Mouse (Mus musculus): Measurements from ENCODE around the gene Atp2b2. TPM values are rescaled to one million over a fixed set of nuclear protein-coding genes. Genes with fewer than 3 reads are reported as not detected.
"Not testable (repeated sequence)": the region's sequence is repeated elsewhere in the genome, so short reads cannot be mapped to it uniquely, and the experiment has no call there.

The Atp2b2 gene
- total and polyA plus RNA-seq, 2 experiments, result 1.0 to 1.1 TPM

DNA sequence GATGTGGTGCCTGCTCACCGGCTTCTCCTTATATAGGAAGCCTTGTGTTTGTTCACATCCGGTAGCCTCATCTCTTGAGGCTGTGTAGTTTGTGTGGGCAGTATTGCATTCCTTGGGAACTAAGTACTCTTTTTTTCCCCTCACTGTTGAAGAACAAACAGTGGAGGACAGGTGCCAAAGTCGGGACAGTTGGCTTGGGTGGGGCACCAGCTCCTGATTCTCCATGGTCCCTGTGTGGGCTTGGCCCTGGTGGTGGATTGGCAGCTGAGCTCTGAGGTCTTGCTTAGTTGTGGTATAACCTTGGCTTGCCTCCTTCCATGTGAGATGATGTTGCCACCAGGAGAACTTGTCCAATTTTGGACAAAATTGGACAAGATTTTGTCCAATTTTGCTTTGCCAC lies 322.5 kb downstream of the Atp2b2 start, which contains the start of gene Ghrl:
Gene Ghrl, minus strand, starts transcription at position 3 of the 400 bp plus-strand sequence.
- Histone ChIP-seq H3K36me3 (ENCODE audit: control insufficient read depth, insufficient read depth, low read length) (peaks cover 15% of the 10 kb centered on the region), H3K4me3 (ENCODE audit: insufficient read depth, low read depth, low read length) (no peak within 1 kb of the TSS), H3K79me2 (ENCODE audit: control insufficient read depth, insufficient read depth, low read length) (no peaks in the 10 kb centered on the region), H3K27ac (replicated peaks; ENCODE audit: insufficient read depth, low read depth, low read length) (no peak within 1 kb of the TSS), H3K4me1 (ENCODE audit: control insufficient read depth, insufficient read depth, low read length) (no peaks in the 10 kb centered on the region), H3K27me3 (ENCODE audit: control insufficient read depth, insufficient read depth, low read length) (no peaks in the 10 kb centered on the region), H3K9ac (ENCODE audit: low read depth, low read length) (no peak within 1 kb of the TSS)
- TF ChIP-seq CTCF (IDR thresholded peaks at IDR 0.05; ENCODE audit: low read depth, low read length) (no peak), POLR2A (IDR thresholded peaks at IDR 0.05; ENCODE audit: extremely low read depth, insufficient read depth, low read length) (no peak)
- whole genome bisulfite sequencing, result 75% methylated on average over 3 of the region's 3 CpGs
- DNase-seq (ENCODE audit: extremely low read depth, low read depth, low spot score), result no peak

DNA sequence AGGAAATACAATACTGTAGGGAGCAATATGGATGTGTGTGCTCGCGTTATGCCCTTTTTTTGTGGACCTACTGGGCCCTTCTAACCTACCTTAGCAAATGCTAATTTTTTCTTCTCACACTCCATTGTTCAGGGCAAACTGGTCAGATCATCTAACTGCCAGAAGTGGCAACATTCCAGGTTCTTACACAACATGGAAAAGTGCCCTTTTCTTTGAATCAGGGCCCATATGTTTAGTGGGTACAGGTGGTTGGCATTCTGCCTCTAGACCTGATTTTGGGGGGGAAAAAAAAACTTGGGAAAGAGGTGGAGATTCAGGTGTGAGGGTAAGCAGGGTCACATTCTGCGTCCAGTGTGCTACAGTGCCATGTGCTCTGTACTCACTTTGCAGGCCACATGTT lies 324.9 kb downstream of the Atp2b2 start:
- TF ChIP-seq POLR2A (IDR thresholded peaks at IDR 0.05; ENCODE audit: extremely low read depth, insufficient read depth, low read length) (no peak), CTCF (IDR thresholded peaks at IDR 0.05; ENCODE audit: low read depth, low read length) (no peak)
- WGBS, result 66% methylated on average over 3 of the region's 3 CpGs
- Histone ChIP-seq H3K27me3 (ENCODE audit: control insufficient read depth, insufficient read depth, low read length) (no peaks in the 10 kb centered on the region), H3K27ac (replicated peaks; ENCODE audit: insufficient read depth, low read depth, low read length) (no peak overlapping the region), H3K4me1 (ENCODE audit: control insufficient read depth, insufficient read depth, low read length) (no peaks in the 10 kb centered on the region), H3K36me3 (ENCODE audit: control insufficient read depth, insufficient read depth, low read length) (peaks cover 21% of the 10 kb centered on the region), H3K9ac (ENCODE audit: low read depth, low read length) (no peak overlapping the region), H3K79me2 (ENCODE audit: control insufficient read depth, insufficient read depth, low read length) (no peaks in the 10 kb centered on the region), H3K4me3 (ENCODE audit: insufficient read depth, low read depth, low read length) (no peak overlapping the region)
- DNase-seq (ENCODE audit: extremely low read depth, low read depth, low spot score), result peak; percentile 61

DNA sequence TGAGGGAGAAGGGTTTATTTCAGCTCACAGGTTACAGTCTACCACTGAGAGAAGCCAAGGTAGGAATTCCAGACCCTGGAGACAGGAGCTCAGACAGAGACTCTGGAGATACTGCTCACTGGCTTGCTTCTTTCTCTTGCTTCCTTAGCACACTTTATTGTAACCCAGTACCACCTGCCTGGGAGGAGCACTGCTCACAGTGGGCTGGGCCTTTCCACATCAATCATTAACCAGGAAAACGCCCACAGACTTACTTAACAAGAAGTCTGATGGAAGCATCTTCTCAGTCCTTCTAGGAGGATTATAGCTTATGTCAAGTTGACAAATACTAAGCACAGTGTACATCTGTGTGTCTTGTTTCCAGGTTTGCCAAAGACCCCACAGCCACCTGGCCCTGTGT lies 327.6 kb downstream of the Atp2b2 start:
- 41% methylated on average over 1 of the region's 1 CpGs for WGBS
- H3K27me3 ChIP-seq (ENCODE audit: control insufficient read depth, insufficient read depth, low read length), result no peaks in the 10 kb centered on the region
- no peak overlapping the region for H3K4me3 ChIP-seq (ENCODE audit: insufficient read depth, low read depth, low read length)
- H3K27ac ChIP-seq (replicated peaks; ENCODE audit: insufficient read depth, low read depth, low read length), result no peak overlapping the region
- peak; percentile 50 for DNase-seq (ENCODE audit: extremely low read depth, low read depth, low spot score)
- no peak for TF ChIP-seq POLR2A (IDR thresholded peaks at IDR 0.05; ENCODE audit: extremely low read depth, insufficient read depth, low read length)
- TF ChIP-seq CTCF (IDR thresholded peaks at IDR 0.05; ENCODE audit: low read depth, low read length), result no peak
- H3K79me2 ChIP-seq (ENCODE audit: control insufficient read depth, insufficient read depth, low read length), result no peaks in the 10 kb centered on the region
- no peak overlapping the region for H3K9ac ChIP-seq (ENCODE audit: low read depth, low read length)
- no peaks in the 10 kb centered on the region for H3K4me1 ChIP-seq (ENCODE audit: control insufficient read depth, insufficient read depth, low read length)
- peaks cover 45% of the 10 kb centered on the region for H3K36me3 ChIP-seq (ENCODE audit: control insufficient read depth, insufficient read depth, low read length)

DNA sequence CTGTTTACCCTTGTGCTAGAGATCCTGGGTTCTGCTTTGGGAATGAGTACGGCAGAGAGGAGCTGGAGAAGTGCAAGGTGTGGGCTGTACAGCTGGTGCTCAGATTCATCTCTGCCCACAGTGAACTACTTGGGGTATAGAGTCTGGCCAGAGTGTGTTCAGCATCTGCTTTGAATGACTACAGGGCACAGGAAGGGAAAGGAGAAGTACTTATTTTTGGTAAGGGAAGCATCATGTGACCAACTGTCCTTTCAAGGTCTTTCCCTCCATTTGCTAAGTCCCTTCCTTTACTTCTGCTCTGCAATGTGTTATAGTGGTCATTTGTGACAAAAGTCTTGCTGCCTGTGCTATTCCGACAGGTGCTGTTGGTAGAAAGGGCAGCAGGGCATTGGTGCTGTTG lies 328.1 kb downstream of the Atp2b2 start:
- Histone ChIP-seq H3K4me1 (ENCODE audit: control insufficient read depth, insufficient read depth, low read length) (no peaks in the 10 kb centered on the region), H3K9ac (ENCODE audit: low read depth, low read length) (no peak overlapping the region), H3K4me3 (ENCODE audit: insufficient read depth, low read depth, low read length) (no peak overlapping the region), H3K79me2 (ENCODE audit: control insufficient read depth, insufficient read depth, low read length) (no peaks in the 10 kb centered on the region), H3K27ac (replicated peaks; ENCODE audit: insufficient read depth, low read depth, low read length) (no peak overlapping the region), H3K36me3 (ENCODE audit: control insufficient read depth, insufficient read depth, low read length) (peaks cover 49% of the 10 kb centered on the region), H3K27me3 (ENCODE audit: control insufficient read depth, insufficient read depth, low read length) (no peaks in the 10 kb centered on the region)
- TF ChIP-seq CTCF (IDR thresholded peaks at IDR 0.05; ENCODE audit: low read depth, low read length) (no peak), POLR2A (IDR thresholded peaks at IDR 0.05; ENCODE audit: extremely low read depth, insufficient read depth, low read length) (no peak)
- DNase-seq (ENCODE audit: extremely low read depth, low read depth, low spot score), result peak; percentile 39
- WGBS, result 91% methylated on average over 2 of the region's 2 CpGs

DNA sequence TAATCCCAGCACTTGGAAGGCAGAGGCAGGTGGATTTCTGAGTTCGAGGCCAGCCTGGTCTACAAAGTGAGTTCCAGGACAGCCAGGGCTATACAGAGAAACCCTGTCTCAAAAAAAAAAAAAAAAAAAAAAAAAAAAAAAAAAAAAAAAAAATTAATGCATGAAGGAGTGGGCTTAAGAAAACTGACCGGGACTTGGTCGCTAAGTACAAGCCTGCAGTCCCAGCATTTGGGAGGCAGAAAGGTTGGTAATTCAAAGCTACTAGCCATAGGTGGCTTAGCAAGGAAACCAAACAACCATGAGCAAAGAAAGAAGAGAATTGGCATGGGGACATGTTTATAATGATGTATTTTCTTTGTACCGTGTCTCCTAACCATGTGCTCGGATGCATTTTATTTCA lies 329.0 kb downstream of the Atp2b2 start:
- peaks cover 55% of the 10 kb centered on the region for H3K36me3 ChIP-seq (ENCODE audit: control insufficient read depth, insufficient read depth, low read length)
- WGBS, result 90% methylated on average over 5 of the region's 5 CpGs
- DNase-seq (ENCODE audit: extremely low read depth, low read depth, low spot score); H3K4me3 ChIP-seq (ENCODE audit: insufficient read depth, low read depth, low read length); H3K79me2 ChIP-seq (ENCODE audit: control insufficient read depth, insufficient read depth, low read length); H3K4me1 ChIP-seq (ENCODE audit: control insufficient read depth, insufficient read depth, low read length); H3K27ac ChIP-seq (replicated peaks; ENCODE audit: insufficient read depth, low read depth, low read length); H3K9ac ChIP-seq (ENCODE audit: low read depth, low read length); H3K27me3 ChIP-seq (ENCODE audit: control insufficient read depth, insufficient read depth, low read length): not testable (repeated sequence)

DNA sequence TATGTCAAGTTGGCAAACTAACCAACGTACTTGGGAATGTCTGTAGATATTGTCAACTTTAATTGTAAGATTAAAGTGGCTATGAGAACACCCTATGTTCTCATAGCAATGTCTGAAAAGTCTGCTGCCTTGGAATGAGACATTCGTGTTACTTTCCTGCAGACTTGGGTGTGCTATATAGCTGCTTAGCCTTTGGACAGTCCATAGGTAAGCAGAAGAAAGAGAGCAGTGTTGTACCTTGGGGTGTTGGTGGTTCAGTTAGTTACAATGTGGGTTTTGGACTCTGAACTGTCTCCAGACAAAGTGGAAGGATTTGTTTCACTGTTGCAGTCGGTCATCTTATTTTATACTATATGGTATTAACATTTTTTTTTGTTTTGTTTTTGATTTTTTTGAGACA lies 329.7 kb downstream of the Atp2b2 start:
- no peak overlapping the region for H3K4me3 ChIP-seq (ENCODE audit: insufficient read depth, low read depth, low read length)
- no peaks in the 10 kb centered on the region for H3K79me2 ChIP-seq (ENCODE audit: control insufficient read depth, insufficient read depth, low read length)
- H3K36me3 ChIP-seq (ENCODE audit: control insufficient read depth, insufficient read depth, low read length), result peaks cover 61% of the 10 kb centered on the region
- no peaks in the 10 kb centered on the region for H3K27me3 ChIP-seq (ENCODE audit: control insufficient read depth, insufficient read depth, low read length)
- TF ChIP-seq POLR2A (IDR thresholded peaks at IDR 0.05; ENCODE audit: extremely low read depth, insufficient read depth, low read length) (no peak), CTCF (IDR thresholded peaks at IDR 0.05; ENCODE audit: low read depth, low read length) (no peak)
- no peak overlapping the region for H3K27ac ChIP-seq (replicated peaks; ENCODE audit: insufficient read depth, low read depth, low read length)
- H3K9ac ChIP-seq (ENCODE audit: low read depth, low read length), result no peak overlapping the region
- H3K4me1 ChIP-seq (ENCODE audit: control insufficient read depth, insufficient read depth, low read length), result no peaks in the 10 kb centered on the region
- DNase-seq (ENCODE audit: extremely low read depth, low read depth, low spot score), result no peak
- 94% methylated on average over 3 of the region's 3 CpGs for WGBS
